Mouse (Mus musculus) bone marrow, adult 2 months (tissue): ENCODE results near the gene 4930486L24Rik.

Experiments used
- CTCF ChIP-seq: fragments of 200-500 bp; IDR thresholded peaks from 2 replicates; pipeline ENCODE4 v1.5.1; 2011; ENCODE audit warnings: low read length, control low read depth; ENCODE audit not compliant: control insufficient read depth, insufficient read depth
- POLR2A ChIP-seq: fragments of 200-500 bp; IDR thresholded peaks from 2 replicates; pipeline ENCODE4 v1.6.1; 2011; ENCODE audit warnings: low read depth, mild to moderate bottlenecking, control low read depth, low read length, borderline replicate concordance; ENCODE audit not compliant: control insufficient read depth

DNA sequence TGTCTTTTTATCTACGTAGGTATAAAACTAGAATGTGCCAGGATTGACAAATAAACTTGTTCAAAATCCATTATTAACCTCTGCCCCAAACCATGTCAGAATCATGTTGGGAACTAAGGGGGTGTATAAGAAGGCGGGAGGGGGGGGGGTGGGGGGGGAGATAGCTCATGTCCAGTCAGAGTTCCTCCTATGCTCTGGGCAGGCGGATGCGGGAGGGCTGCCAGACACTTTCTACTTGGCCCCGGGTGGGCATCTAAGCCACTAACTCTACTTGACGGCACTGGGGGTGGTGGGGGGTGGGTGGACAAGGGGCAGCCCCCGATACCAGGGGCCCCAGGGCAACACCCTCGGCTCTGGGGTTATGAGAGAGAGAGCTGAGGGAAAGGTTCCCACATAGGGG, 21.1 kb downstream of the 4930486L24Rik start:
- TF ChIP-seq CTCF = no peak
- no peak for TF ChIP-seq POLR2A
